Mouse (Mus musculus): Measurements from ENCODE around the gene Abcb7.
"Not testable (repeated sequence)": the region's sequence is repeated elsewhere in the genome, so short reads cannot be mapped to it uniquely, and the experiment has no call there.

Abcb7 gene

GRCm38 (mm10) chrX:104413183-104413983, at the start of gene Abcb7:
Gene Abcb7, minus strand, starts transcription at chrX:104413856.
- no peaks in the 10 kb centered on the region for H3K27me3 ChIP-seq (ENCODE audit: control insufficient read depth, insufficient read depth, low read length, poor library complexity, severe bottlenecking)
- DNase-seq (ENCODE audit: low read depth, low spot score): peak; percentile 85
- no peaks in the 10 kb centered on the region for H3K36me3 ChIP-seq (ENCODE audit: control insufficient read depth, insufficient read depth, low read length, poor library complexity, severe bottlenecking)

GRCm38 (mm10) chrX:104461755-104462154, 48.1 kb upstream of the Abcb7 start:
- no peak for DNase-seq (ENCODE audit: low read depth, low spot score)
- Histone ChIP-seq H3K27me3 (ENCODE audit: control insufficient read depth, insufficient read depth, low read length, poor library complexity, severe bottlenecking) (no peaks in the 10 kb centered on the region), H3K36me3 (ENCODE audit: control insufficient read depth, insufficient read depth, low read length, poor library complexity, severe bottlenecking) (no peaks in the 10 kb centered on the region)

- no peak for DNase-seq (ENCODE audit: low read depth, low spot score)
- H3K27me3 ChIP-seq (ENCODE audit: control insufficient read depth, insufficient read depth, low read length, poor library complexity, severe bottlenecking): no peaks in the 10 kb centered on the region
These were observed 38.8 kb upstream of the Abcb7 start for GRCm38 (mm10) chrX:104452433-104452832.

GRCm38 (mm10) chrX:104433456-104433855, 19.8 kb upstream of the Abcb7 start:
- no peaks in the 10 kb centered on the region for H3K36me3 ChIP-seq (ENCODE audit: control insufficient read depth, insufficient read depth, low read length, poor library complexity, severe bottlenecking)
- DNase-seq (ENCODE audit: low read depth, low spot score): no peak
- no peaks in the 10 kb centered on the region for H3K27me3 ChIP-seq (ENCODE audit: control insufficient read depth, insufficient read depth, low read length, poor library complexity, severe bottlenecking)

More at GRCm38 (mm10) chrX:104452433-104452832, 38.8 kb upstream of the Abcb7 start:
- no peaks in the 10 kb centered on the region for H3K36me3 ChIP-seq (ENCODE audit: control insufficient read depth, insufficient read depth, low read length, poor library complexity, severe bottlenecking)

- no peaks in the 10 kb centered on the region for H3K27me3 ChIP-seq (ENCODE audit: control insufficient read depth, insufficient read depth, low read length, poor library complexity, severe bottlenecking)
- no peak for DNase-seq (ENCODE audit: low read depth, low spot score)
- H3K36me3 ChIP-seq (ENCODE audit: control insufficient read depth, insufficient read depth, low read length, poor library complexity, severe bottlenecking): no peaks in the 10 kb centered on the region
These were observed 14.5 kb upstream of the Abcb7 start for GRCm38 (mm10) chrX:104428108-104428507.

- DNase-seq (ENCODE audit: low read depth, low spot score): no peak
- Histone ChIP-seq H3K36me3 (ENCODE audit: control insufficient read depth, insufficient read depth, low read length, poor library complexity, severe bottlenecking) (no peaks in the 10 kb centered on the region), H3K27me3 (ENCODE audit: control insufficient read depth, insufficient read depth, low read length, poor library complexity, severe bottlenecking) (no peaks in the 10 kb centered on the region)
These were observed 339 bp upstream of the Abcb7 start for GRCm38 (mm10) chrX:104413995-104414394.

- Histone ChIP-seq H3K27me3 (ENCODE audit: control insufficient read depth, insufficient read depth, low read length, poor library complexity, severe bottlenecking) (no peaks in the 10 kb centered on the region), H3K36me3 (ENCODE audit: control insufficient read depth, insufficient read depth, low read length, poor library complexity, severe bottlenecking) (no peaks in the 10 kb centered on the region)
- DNase-seq (ENCODE audit: low read depth, low spot score): no peak
These were observed 5.5 kb downstream of the Abcb7 start for GRCm38 (mm10) chrX:104408137-104408536.

GRCm38 (mm10) chrX:104402463-104402862, 11.2 kb downstream of the Abcb7 start:
- Histone ChIP-seq H3K36me3 (ENCODE audit: control insufficient read depth, insufficient read depth, low read length, poor library complexity, severe bottlenecking) (no peaks in the 10 kb centered on the region), H3K27me3 (ENCODE audit: control insufficient read depth, insufficient read depth, low read length, poor library complexity, severe bottlenecking) (no peaks in the 10 kb centered on the region)
- no peak for DNase-seq (ENCODE audit: low read depth, low spot score)

GRCm38 (mm10) chrX:104401134-104401533, 12.5 kb downstream of the Abcb7 start:
- Histone ChIP-seq H3K36me3 (ENCODE audit: control insufficient read depth, insufficient read depth, low read length, poor library complexity, severe bottlenecking) (no peaks in the 10 kb centered on the region), H3K27me3 (ENCODE audit: control insufficient read depth, insufficient read depth, low read length, poor library complexity, severe bottlenecking) (no peaks in the 10 kb centered on the region)
- no peak for DNase-seq (ENCODE audit: low read depth, low spot score)

GRCm38 (mm10) chrX:104397526-104397925, 16.1 kb downstream of the Abcb7 start:
- peak; percentile 4 for DNase-seq (ENCODE audit: low read depth, low spot score)
- Histone ChIP-seq H3K36me3 (ENCODE audit: control insufficient read depth, insufficient read depth, low read length, poor library complexity, severe bottlenecking) (no peaks in the 10 kb centered on the region), H3K27me3 (ENCODE audit: control insufficient read depth, insufficient read depth, low read length, poor library complexity, severe bottlenecking) (no peaks in the 10 kb centered on the region)

GRCm38 (mm10) chrX:104359686-104360085, 54.0 kb downstream of the Abcb7 start:
- DNase-seq (ENCODE audit: low read depth, low spot score): peak; percentile 0
- Histone ChIP-seq H3K36me3 (ENCODE audit: control insufficient read depth, insufficient read depth, low read length, poor library complexity, severe bottlenecking) (no peaks in the 10 kb centered on the region), H3K27me3 (ENCODE audit: control insufficient read depth, insufficient read depth, low read length, poor library complexity, severe bottlenecking) (no peaks in the 10 kb centered on the region)

- Histone ChIP-seq H3K27me3 (ENCODE audit: control insufficient read depth, insufficient read depth, low read length, poor library complexity, severe bottlenecking) (no peaks in the 10 kb centered on the region), H3K36me3 (ENCODE audit: control insufficient read depth, insufficient read depth, low read length, poor library complexity, severe bottlenecking) (no peaks in the 10 kb centered on the region)
- no peak for DNase-seq (ENCODE audit: low read depth, low spot score)
These were observed 57.8 kb downstream of the Abcb7 start for GRCm38 (mm10) chrX:104355842-104356241.

- H3K36me3 ChIP-seq (ENCODE audit: control insufficient read depth, insufficient read depth, low read length, poor library complexity, severe bottlenecking); H3K27me3 ChIP-seq (ENCODE audit: control insufficient read depth, insufficient read depth, low read length, poor library complexity, severe bottlenecking); DNase-seq (ENCODE audit: low read depth, low spot score): not testable (repeated sequence)
These were observed 65.5 kb downstream of the Abcb7 start for GRCm38 (mm10) chrX:104348146-104348545.

- no peak for DNase-seq (ENCODE audit: low read depth, low spot score)
- H3K27me3 ChIP-seq (ENCODE audit: control insufficient read depth, insufficient read depth, low read length, poor library complexity, severe bottlenecking): no peaks in the 10 kb centered on the region
- H3K36me3 ChIP-seq (ENCODE audit: control insufficient read depth, insufficient read depth, low read length, poor library complexity, severe bottlenecking): no peaks in the 10 kb centered on the region; the same call in 1 of the 2 replicates
These were observed 121.9 kb downstream of the Abcb7 start for GRCm38 (mm10) chrX:104291721-104292120.

- H3K36me3 ChIP-seq (ENCODE audit: control insufficient read depth, insufficient read depth, low read length, poor library complexity, severe bottlenecking): no peaks in the 10 kb centered on the region
- H3K27me3 ChIP-seq (ENCODE audit: control insufficient read depth, insufficient read depth, low read length, poor library complexity, severe bottlenecking): no peaks in the 10 kb centered on the region
- DNase-seq (ENCODE audit: low read depth, low spot score): no peak
These were observed 133.8 kb downstream of the Abcb7 start for GRCm38 (mm10) chrX:104279828-104280227.

- H3K36me3 ChIP-seq (ENCODE audit: control insufficient read depth, insufficient read depth, low read length, poor library complexity, severe bottlenecking): no peaks in the 10 kb centered on the region
- no peak for DNase-seq (ENCODE audit: low read depth, low spot score)
- no peaks in the 10 kb centered on the region for H3K27me3 ChIP-seq (ENCODE audit: control insufficient read depth, insufficient read depth, low read length, poor library complexity, severe bottlenecking)
These were observed 149.3 kb downstream of the Abcb7 start for GRCm38 (mm10) chrX:104264371-104264770.

Measured in splenic B cell, adult 2 months (primary cell).